Mouse (Mus musculus) hindbrain, embryonic 12.5 days (tissue): ENCODE data around the gene Wiz. TPM values are rescaled to one million over a fixed set of nuclear protein-coding genes. Genes with fewer than 3 reads are reported as not detected.

Source experiments
- ATAC-seq: fragments of 200-750 bp; cut with Nextera tagmentation; 2 replicates; pipeline ENCODE4 v1.8.0; 2017; ENCODE audit warnings: moderate TSS enrichment; ENCODE audit not compliant: low FRiP score
- H3K27ac ChIP-seq: fragments of 300-500 bp; sonication (generic); 2 replicates; pipeline ENCODE4 v1.5.1; 2016; ENCODE audit warnings: mild to moderate bottlenecking
- H3K27me3 ChIP-seq: fragments of 300-500 bp; sonication (generic); 2 replicates; pipeline ENCODE4 v1.6.1; 2016; ENCODE audit warnings: mild to moderate bottlenecking
- H3K36me3 ChIP-seq: fragments of 300-500 bp; sonication (generic); 2 replicates; pipeline ENCODE4 v1.6.1; 2016; ENCODE audit warnings: mild to moderate bottlenecking
- H3K4me1 ChIP-seq: fragments of 300-500 bp; sonication (generic); 2 replicates; pipeline ENCODE4 v1.6.1; 2016
- H3K4me2 ChIP-seq: fragments of 300-500 bp; sonication (generic); replicated peaks from 2 replicates; pipeline ENCODE4 v1.6.1; 2016; ENCODE audit warnings: mild to moderate bottlenecking
- H3K4me3 ChIP-seq: fragments of 300-500 bp; sonication (generic); 2 replicates; pipeline ENCODE4 v1.5.1; 2016; ENCODE audit warnings: mild to moderate bottlenecking
- H3K9ac ChIP-seq: fragments of 300-500 bp; sonication (generic); 2 replicates; pipeline ENCODE4 v1.6.1; 2016; ENCODE audit warnings: mild to moderate bottlenecking, moderate library complexity
- H3K9me3 ChIP-seq: fragments of 300-500 bp; sonication (generic); replicated peaks from 2 replicates; pipeline ENCODE4 v1.6.1; 2016; ENCODE audit warnings: mild to moderate bottlenecking
- whole genome bisulfite sequencing: fragments of 180-500 bp; shearing (Covaris S2); methylation state at CpG from one replicate; pipeline ENCODE4 v1.1.7; 2016; 5-methylcytosine and 5-hydroxymethylcytosine counted together
- polyA plus RNA-seq: library from polyadenylated mRNA; unstranded; fragments of >200 nt; fragmentation: Nextera tagmentation; extraction: Ambion mirVana; gene quantifications from 2 replicates; pipeline ENCODE4 v1.2.1, GENCODE M21; 2016

The Wiz gene
- polyA plus RNA-seq, 1 experiment from 2014 or later, result 45.6 TPM

DNA sequence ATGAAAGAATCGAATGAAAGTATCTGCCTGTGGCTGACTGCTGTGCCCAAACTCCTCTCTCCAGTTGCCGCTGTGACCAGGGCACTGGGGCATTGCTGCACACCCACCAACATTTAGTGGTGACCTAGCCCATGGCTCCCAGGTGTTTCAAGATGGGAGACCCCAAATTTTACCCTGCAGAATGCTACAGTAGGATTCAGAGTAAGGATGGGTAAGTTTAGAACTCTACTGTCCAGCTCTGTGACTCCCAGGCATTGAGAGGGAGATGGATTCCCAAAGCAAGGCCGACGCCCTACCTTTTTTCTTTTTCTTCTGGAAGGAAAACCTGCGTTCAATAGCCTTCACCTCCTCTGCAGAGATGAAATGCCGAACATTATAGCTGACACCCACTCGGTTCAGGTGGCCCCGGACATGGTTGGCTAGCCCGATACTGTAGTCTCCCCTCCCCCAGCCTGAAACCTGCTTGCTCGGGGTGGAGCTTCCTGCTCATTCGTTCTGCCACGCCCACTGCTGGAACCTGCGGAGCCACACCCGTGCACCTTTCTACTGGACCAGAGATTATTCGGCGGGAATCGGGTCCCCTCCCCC is 20.2 kb downstream of the Wiz start:
- Histone ChIP-seq H3K4me3 (peak overlapping the region; percentile 12; the same call in 1 of the 2 replicates), H3K27ac (no peak overlapping the region), H3K9ac (no peak overlapping the region), H3K4me1 (peaks cover 10% of the 10 kb centered on the region), H3K27me3 (no peaks in the 10 kb centered on the region), H3K4me2 (peak overlapping the region; percentile 43), H3K36me3 (no peaks in the 10 kb centered on the region), H3K9me3 (no peaks in the 10 kb centered on the region)
- no peak for ATAC-seq
- WGBS, result 19% methylated on average over 11 of the region's 17 CpGs

DNA sequence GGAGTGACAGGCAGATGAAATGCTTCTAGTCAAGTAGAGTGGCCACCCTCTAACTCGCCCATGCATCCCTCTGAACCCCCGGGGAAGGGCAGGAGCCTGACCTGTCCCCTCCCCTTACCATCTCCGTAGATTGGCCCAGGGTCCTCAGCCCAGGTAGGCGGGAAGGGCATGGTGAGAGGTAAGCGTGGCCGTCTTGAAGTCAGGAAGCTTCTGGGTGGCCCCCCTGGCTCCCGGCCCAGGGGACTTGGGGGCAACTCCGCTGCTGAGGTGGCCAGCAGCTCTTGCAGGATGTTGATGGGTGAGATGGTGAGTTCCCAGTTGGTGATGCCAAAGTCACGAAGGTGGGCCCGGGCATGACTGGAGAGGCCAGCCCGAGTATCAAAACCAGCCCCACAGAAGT is 21.5 kb downstream of the Wiz start:
- Histone ChIP-seq H3K9me3 (no peaks in the 10 kb centered on the region), H3K4me3 (no peak overlapping the region), H3K27ac (no peak overlapping the region), H3K4me1 (peaks cover 17% of the 10 kb centered on the region), H3K9ac (no peak overlapping the region), H3K27me3 (no peaks in the 10 kb centered on the region), H3K4me2 (no peak overlapping the region), H3K36me3 (no peaks in the 10 kb centered on the region)
- ATAC-seq, result no peak
- 94% methylated on average over 11 of the region's 11 CpGs for WGBS

DNA sequence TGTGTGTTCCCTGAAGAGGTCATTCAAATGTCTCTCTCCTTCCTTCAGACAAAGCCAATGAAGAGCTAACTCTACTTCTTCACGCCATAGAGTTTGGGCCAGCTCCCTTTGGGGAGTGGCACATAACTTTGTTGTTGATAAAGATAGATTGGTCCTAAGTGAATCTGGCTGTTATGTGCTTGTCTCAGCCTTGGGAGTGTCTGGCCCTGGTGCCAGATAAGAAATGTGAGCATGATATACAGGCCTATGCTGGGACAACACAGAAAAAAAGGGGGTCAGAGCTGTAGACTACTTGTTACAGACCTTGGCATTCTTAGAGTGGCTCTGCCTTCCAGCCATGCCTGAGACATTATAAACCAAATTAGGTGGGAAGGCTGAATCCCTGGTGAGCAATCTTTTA is 23.9 kb downstream of the Wiz start:
- Histone ChIP-seq H3K36me3 (peaks cover 22% of the 10 kb centered on the region), H3K27me3 (no peaks in the 10 kb centered on the region), H3K4me2 (no peak overlapping the region), H3K4me1 (peaks cover 29% of the 10 kb centered on the region), H3K4me3 (no peak overlapping the region), H3K27ac (no peak overlapping the region), H3K9me3 (no peaks in the 10 kb centered on the region), H3K9ac (no peak overlapping the region)
- no peak for ATAC-seq
- 82% methylated on average over 1 of the region's 1 CpGs for WGBS

DNA sequence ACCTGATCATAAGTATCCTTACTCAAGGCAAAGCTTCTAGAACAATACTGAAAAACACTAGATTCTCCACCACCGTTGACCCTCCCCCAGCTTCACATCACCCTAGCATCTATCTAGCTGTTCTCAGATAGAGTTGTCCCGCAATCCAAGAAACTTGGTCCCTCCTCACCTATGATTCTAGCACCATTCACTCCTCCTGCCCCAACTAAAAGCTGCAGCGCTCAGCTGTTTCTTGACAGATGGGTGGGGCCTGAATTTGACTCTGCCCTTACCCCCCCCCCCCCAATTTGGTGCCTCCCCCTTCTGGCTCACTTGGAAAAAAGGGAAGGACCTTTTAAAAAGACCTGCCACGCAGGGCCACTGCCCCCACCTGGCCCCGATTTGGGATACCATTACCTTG is 24.4 kb downstream of the Wiz start:
- Histone ChIP-seq H3K4me1 (peaks cover 29% of the 10 kb centered on the region), H3K36me3 (peaks cover 26% of the 10 kb centered on the region), H3K9me3 (no peaks in the 10 kb centered on the region), H3K4me2 (peak overlapping the region; percentile 93), H3K27me3 (no peaks in the 10 kb centered on the region), H3K27ac (peak overlapping the region; percentile 79), H3K9ac (peak overlapping the region; percentile 98; the same call in 1 of the 2 replicates), H3K4me3 (peak overlapping the region; percentile 87)
- ATAC-seq, result peak; percentile 15; the same call in 1 of the 2 replicates
- WGBS, result 62% methylated on average over 5 of the region's 5 CpGs

DNA sequence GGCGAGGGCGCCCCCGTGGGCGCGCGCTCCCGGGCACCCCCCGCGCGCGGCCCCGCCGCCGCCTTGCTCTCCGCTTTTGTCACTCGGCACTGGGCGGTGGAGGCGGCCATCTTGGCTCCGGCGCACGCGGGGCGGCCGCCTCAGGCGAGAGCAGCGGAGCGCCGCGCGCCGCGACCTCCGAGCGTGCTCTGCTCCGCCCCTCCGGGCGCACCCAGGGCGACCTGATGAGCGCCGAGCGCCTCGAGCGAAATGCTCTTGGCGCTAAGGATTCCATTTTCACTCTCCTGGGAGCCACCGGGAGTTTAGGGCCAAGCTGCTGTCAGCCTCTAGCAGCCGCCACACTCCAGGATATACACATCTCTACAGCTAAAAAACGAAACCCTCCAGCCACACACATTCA is 24.9 kb downstream of the Wiz start:
- Histone ChIP-seq H3K4me3 (peak overlapping the region; percentile 87), H3K36me3 (peaks cover 31% of the 10 kb centered on the region)
- under 1% methylated on average over 27 of the region's 47 CpGs for WGBS

DNA sequence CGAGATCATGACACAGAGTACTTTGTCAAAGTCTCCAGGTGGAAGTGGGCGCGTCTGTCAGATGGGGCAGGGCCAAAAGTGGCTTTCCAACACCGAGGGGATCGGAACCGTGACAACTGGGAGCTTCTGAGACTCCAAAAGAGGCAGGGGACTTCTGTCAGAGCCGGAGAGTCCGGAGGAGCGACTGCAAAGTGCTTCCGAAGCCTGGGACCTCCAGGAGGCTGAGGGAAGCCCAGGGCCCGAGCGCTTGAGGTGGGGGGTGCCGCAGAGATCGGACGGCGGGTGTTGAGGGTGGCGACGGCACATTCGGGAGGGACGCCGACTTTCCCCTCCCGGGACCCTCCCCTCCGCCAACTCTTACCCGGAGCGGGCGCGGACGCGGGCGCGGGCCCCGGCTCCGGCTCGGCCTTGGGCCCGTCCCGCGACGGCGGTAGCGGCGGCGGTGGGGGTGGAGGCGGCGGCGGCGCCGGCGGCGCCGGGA is 25.4 kb downstream of the Wiz start:
- Histone ChIP-seq H3K9me3 (no peaks in the 10 kb centered on the region), H3K4me2 (peak overlapping the region; percentile 93), H3K9ac (peak overlapping the region; percentile 98), H3K4me3 (peak overlapping the region; percentile 87), H3K4me1 (peaks cover 26% of the 10 kb centered on the region), H3K36me3 (peaks cover 36% of the 10 kb centered on the region), H3K27ac (peak overlapping the region; percentile 66; the same call in 1 of the 2 replicates), H3K27me3 (no peaks in the 10 kb centered on the region)
- WGBS, result under 1% methylated on average over 22 of the region's 50 CpGs
- peak; percentile 62 for ATAC-seq

More for the DNA sequence above, 24.9 kb downstream of the Wiz start:
- peak overlapping the region; percentile 79 for H3K27ac ChIP-seq
- H3K4me1 ChIP-seq, result peaks cover 29% of the 10 kb centered on the region
- H3K27me3 ChIP-seq, result no peaks in the 10 kb centered on the region
- peak; percentile 93 for ATAC-seq
- peak overlapping the region; percentile 93 for H3K4me2 ChIP-seq
- no peaks in the 10 kb centered on the region for H3K9me3 ChIP-seq
- H3K9ac ChIP-seq, result peak overlapping the region; percentile 98

DNA sequence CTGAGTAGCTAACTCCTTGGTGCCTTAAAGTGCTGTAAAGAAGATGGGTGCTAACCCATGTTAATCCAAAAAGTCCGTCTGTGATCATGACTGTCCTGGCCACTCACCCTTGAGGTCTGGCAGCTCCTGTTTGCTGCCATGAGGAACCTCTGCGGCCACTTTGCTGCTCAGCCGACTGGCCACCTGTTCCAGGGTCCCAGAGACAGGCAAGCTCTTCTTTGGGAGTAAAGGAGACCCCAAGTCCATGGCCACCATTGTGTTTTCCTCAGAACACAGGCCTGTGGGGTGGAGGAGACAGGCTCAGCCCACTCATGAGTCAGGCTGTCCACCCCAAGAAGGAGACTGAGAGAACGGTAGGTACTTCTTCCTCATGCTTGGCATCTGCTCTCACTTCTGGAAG is 26.6 kb downstream of the Wiz start:
- H3K9ac ChIP-seq, result peak overlapping the region; percentile 98
- no peaks in the 10 kb centered on the region for H3K27me3 ChIP-seq
- WGBS, result 87% methylated on average over 4 of the region's 4 CpGs
- no peaks in the 10 kb centered on the region for H3K9me3 ChIP-seq
- ATAC-seq, result no peak
- no peak overlapping the region for H3K27ac ChIP-seq
- peak overlapping the region; percentile 93 for H3K4me2 ChIP-seq
- H3K4me3 ChIP-seq, result peak overlapping the region; percentile 87; the same call in 1 of the 2 replicates
- H3K36me3 ChIP-seq, result peaks cover 48% of the 10 kb centered on the region
- peaks cover 24% of the 10 kb centered on the region for H3K4me1 ChIP-seq

DNA sequence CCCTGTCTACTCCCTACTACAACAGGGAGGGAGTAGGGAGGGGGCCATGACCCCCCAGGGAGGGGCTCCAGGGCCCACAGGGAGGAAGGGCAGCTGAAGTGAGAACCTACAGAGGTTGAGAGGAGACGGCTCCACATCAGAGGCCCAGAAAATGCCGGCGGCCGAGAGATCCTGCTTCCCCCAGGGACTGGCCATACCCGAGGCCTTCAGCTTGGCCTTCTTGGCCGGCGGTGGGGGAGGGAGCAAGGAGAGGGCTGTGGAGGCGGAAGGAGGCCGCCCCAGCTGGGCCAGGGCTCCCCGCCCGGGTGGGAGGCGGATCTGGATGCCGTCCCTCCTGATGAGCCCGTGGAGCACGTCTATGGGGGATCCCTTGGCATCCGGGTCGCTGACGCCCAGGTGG is 29.3 kb downstream of the Wiz start:
- Histone ChIP-seq H3K27me3 (no peaks in the 10 kb centered on the region), H3K27ac (no peak overlapping the region), H3K4me1 (peaks cover 24% of the 10 kb centered on the region), H3K4me3 (no peak overlapping the region), H3K36me3 (peaks cover 75% of the 10 kb centered on the region), H3K4me2 (no peak overlapping the region), H3K9me3 (no peaks in the 10 kb centered on the region), H3K9ac (no peak overlapping the region)
- WGBS, result 89% methylated on average over 18 of the region's 18 CpGs
- ATAC-seq, result no peak

DNA sequence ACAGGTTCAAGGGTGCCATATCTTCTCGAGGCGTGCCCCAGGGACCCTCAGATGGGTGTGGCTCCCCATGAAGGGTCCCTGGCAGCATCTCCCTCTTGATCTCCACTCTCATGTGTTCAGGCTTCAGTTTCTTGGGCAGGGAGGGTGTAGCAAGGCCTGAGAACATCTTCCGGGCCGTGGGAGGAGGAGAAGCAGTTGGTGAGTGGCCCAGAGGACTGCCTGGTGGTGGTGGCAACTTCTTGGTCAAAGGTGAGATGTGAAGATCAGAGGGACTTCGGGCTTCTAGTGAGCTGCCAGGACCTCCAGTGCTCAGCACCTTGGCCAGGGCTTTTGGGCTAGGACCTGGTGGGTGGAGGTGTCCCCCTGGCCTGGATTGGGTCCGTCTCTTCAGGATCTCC is 30.3 kb downstream of the Wiz start:
- Histone ChIP-seq H3K9ac (no peak overlapping the region), H3K36me3 (peaks cover 84% of the 10 kb centered on the region), H3K27ac (no peak overlapping the region), H3K4me2 (no peak overlapping the region), H3K4me1 (peaks cover 24% of the 10 kb centered on the region), H3K9me3 (no peaks in the 10 kb centered on the region), H3K27me3 (no peaks in the 10 kb centered on the region), H3K4me3 (no peak overlapping the region)
- 95% methylated on average over 6 of the region's 6 CpGs for WGBS
- no peak for ATAC-seq

DNA sequence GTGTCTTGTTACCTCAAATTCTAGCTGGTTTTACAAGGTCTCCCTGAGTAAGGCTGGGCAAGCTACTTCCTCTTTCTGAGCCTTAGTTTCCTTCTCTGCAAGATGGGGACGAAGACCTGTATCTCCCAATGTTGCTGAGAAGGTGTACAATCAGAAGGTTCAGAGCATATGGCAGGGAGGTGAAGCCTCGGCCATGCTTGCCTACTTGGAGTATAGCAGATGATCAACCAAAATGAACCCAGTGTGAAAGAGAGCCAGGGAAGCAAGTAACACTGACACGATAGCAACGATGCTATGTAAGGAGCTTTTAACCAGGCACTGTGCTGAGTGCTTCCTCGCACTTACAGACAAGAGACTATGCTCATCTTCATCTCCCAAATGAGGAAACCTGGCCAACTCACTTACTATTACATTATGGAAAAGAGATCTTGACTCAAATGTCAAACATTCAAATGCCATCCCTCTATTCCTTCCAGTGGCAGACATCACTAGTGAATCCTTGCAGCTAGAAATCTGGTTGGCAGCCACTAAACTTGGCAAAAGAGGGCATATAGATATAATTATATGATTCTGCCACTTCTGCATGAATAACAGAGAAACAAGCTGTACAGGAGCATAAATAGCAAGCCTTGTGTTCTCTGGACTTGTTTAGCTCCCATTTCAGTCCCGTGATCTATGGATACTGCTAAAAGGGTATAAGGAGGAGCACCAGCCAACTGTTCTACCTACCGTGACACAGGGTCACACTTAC is 30.9 kb downstream of the Wiz start:
- H3K9ac ChIP-seq, result no peak overlapping the region
- no peak for ATAC-seq

DNA sequence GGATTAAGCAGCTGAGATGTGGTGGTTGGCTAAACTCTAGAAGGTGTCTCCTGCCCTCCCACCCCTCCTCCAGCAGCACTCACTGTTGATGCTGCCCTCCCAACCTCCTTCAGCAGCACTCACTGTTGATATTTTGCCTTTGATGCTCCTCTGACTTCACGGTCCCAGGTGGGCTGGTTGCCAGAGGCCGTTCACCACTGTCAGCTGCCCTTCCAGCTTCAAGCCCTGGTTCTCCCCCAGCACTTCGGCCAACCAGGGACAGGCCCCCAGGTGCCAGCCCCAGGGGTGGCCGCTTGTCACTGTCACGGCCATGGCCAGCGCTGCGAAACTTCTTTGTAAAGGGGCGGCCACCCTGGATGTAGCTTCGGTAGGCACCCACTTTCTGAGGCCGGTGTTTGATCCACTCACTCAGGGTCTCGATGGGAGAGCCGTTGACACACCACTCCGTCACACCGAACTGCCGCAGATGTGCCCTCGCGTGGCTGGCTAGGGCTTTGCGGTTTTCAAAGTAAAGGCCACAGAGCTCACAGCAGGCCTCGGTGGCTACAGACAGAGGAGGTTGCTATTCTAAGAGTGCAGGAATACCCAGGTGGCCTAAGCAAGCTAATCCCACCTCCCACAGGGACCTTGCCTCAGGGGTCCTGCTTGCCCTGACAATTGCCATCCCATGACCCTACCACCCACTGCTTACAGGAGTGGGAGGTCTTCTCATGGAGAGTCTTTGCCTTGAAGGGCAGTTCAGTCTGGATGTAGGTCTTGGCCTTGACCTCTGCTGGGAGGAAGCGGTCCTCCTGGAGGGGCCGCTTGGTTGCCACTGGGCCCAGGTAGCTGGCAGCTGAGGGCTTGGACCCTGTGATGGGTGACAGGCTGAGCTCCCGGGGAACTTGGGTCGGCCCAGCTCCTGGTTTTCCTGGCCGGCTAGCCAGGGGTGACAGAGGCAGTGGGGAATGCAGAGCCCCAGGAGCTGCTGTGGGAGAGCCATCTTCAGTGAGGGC is 32.2 kb downstream of the Wiz start:
- Histone ChIP-seq H3K27ac (no peak overlapping the region), H3K4me2 (no peak overlapping the region), H3K36me3 (peaks cover 83% of the 10 kb centered on the region), H3K4me1 (peaks cover 11% of the 10 kb centered on the region), H3K27me3 (no peaks in the 10 kb centered on the region), H3K9me3 (no peaks in the 10 kb centered on the region), H3K4me3 (no peak overlapping the region), H3K9ac (no peak overlapping the region)
- WGBS, result 81% methylated on average over 24 of the region's 24 CpGs
- no peak for ATAC-seq

More for the DNA sequence above, 30.9 kb downstream of the Wiz start:
- WGBS, result 96% methylated on average over 7 of the region's 7 CpGs
- Histone ChIP-seq H3K4me3 (no peak overlapping the region), H3K9me3 (no peaks in the 10 kb centered on the region), H3K4me2 (no peak overlapping the region), H3K27ac (no peak overlapping the region), H3K4me1 (peaks cover 24% of the 10 kb centered on the region), H3K27me3 (no peaks in the 10 kb centered on the region), H3K36me3 (peaks cover 87% of the 10 kb centered on the region)

DNA sequence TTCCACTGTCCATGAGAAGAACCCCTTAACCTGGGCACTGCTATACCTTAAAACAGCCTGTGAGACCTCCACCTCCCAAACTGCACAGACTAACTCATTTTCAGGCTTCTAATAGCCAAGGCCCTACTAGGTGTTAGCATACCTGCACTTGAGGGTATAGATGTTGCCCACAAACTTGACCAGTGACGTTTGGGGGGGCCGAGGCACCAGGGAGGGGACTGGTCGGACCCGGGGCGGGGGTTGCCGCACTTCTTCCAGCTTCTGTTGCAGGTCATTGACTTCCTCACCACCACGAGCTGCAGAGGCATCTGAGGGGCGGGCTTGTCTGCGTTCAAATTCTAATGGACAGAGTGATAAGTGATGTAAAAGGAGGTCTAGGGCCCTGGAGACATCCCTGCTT is 33.0 kb downstream of the Wiz start:
- H3K4me2 ChIP-seq, result no peak overlapping the region
- no peak overlapping the region for H3K9ac ChIP-seq
- no peaks in the 10 kb centered on the region for H3K9me3 ChIP-seq
- WGBS, result 88% methylated on average over 9 of the region's 9 CpGs
- peaks cover 75% of the 10 kb centered on the region for H3K36me3 ChIP-seq
- ATAC-seq, result no peak
- peaks cover 6% of the 10 kb centered on the region for H3K4me1 ChIP-seq
- no peaks in the 10 kb centered on the region for H3K27me3 ChIP-seq
- H3K27ac ChIP-seq, result no peak overlapping the region
- H3K4me3 ChIP-seq, result no peak overlapping the region
